Mouse (Mus musculus): ENCODE results near the gene Gm38655. TPM values are rescaled to one million over a fixed set of nuclear protein-coding genes. Genes with fewer than 3 reads are reported as not detected.
A peak's percentile ranks its signal among the peaks of the same experiment; 100 is the strongest.

Gene Gm38655
- polyA plus RNA-seq, 1 experiment from 2014 or later: not detected

- peaks cover 52% of the 10 kb centered on the region for H3K36me3 ChIP-seq (replicated peaks)
- WGBS: 95% methylated on average over 4 of the region's 4 CpGs
- no peak for ATAC-seq (replicated peaks)
Observed at GRCm38 (mm10) chr17:25210006-25210405, 34.7 kb upstream of the Gm38655 start.

GRCm38 (mm10) chr17:25202401-25202800, 27.1 kb upstream of the Gm38655 start:
- ATAC-seq (replicated peaks): no peak
- WGBS: 90% methylated on average over 4 of the region's 4 CpGs
- no peaks in the 10 kb centered on the region for H3K27me3 ChIP-seq (replicated peaks)
- no peak overlapping the region for H3K4me2 ChIP-seq
- no peak overlapping the region for H3K9ac ChIP-seq
- no peaks in the 10 kb centered on the region for H3K4me1 ChIP-seq
- no peaks in the 10 kb centered on the region for H3K9me3 ChIP-seq
- H3K4me3 ChIP-seq: no peak overlapping the region
- H3K36me3 ChIP-seq (replicated peaks): peaks cover 43% of the 10 kb centered on the region
- no peak overlapping the region for H3K27ac ChIP-seq

More at GRCm38 (mm10) chr17:25210006-25210405, 34.7 kb upstream of the Gm38655 start:
- Histone ChIP-seq H3K4me2 (no peak overlapping the region), H3K27ac (no peak overlapping the region), H3K9ac (no peak overlapping the region), H3K4me3 (no peak overlapping the region), H3K27me3 (replicated peaks) (no peaks in the 10 kb centered on the region), H3K9me3 (no peaks in the 10 kb centered on the region), H3K4me1 (no peaks in the 10 kb centered on the region)

GRCm38 (mm10) chr17:25189091-25189490, 13.8 kb upstream of the Gm38655 start:
- peak overlapping the region; percentile 77 for H3K4me3 ChIP-seq
- peak overlapping the region; percentile 95 for H3K4me2 ChIP-seq
- peaks cover 38% of the 10 kb centered on the region for H3K4me1 ChIP-seq
- H3K27me3 ChIP-seq (replicated peaks): no peaks in the 10 kb centered on the region
- WGBS: 4% methylated on average over 16 of the region's 16 CpGs
- no peak for ATAC-seq (replicated peaks)
- 0 out of 2 replicates have a peak, but pooled peaks cover 10% of the 10 kb centered on the region for H3K36me3 ChIP-seq (replicated peaks)
- H3K9me3 ChIP-seq: no peaks in the 10 kb centered on the region
- H3K27ac ChIP-seq: no peak overlapping the region
- peak overlapping the region; percentile 72 for H3K9ac ChIP-seq

- under 1% methylated on average over 80 of the region's 104 CpGs for WGBS
- peak; percentile 41; the same call in 1 of the 2 replicates for ATAC-seq (replicated peaks)
Observed at GRCm38 (mm10) chr17:25188150-25189031, 13.1 kb upstream of the Gm38655 start, which contains the start of gene Unkl. Unkl (plus strand) TSS chr17:25188397.

GRCm38 (mm10) chr17:25187784-25188149, 12.5 kb upstream of the Gm38655 start:
- Histone ChIP-seq H3K27me3 (replicated peaks) (no peaks in the 10 kb centered on the region), H3K4me3 (peak overlapping the region; percentile 77), H3K27ac (peak overlapping the region; percentile 80), H3K4me2 (peak overlapping the region; percentile 95), H3K36me3 (replicated peaks) (0 out of 2 replicates have a peak, but pooled peaks cover 5% of the 10 kb centered on the region), H3K9ac (peak overlapping the region; percentile 72), H3K4me1 (peaks cover 47% of the 10 kb centered on the region), H3K9me3 (no peaks in the 10 kb centered on the region)
- 5% methylated on average over 11 of the region's 11 CpGs for WGBS
- no peak for ATAC-seq (replicated peaks)

More at GRCm38 (mm10) chr17:25188150-25189031, 13.1 kb upstream of the Gm38655 start, which contains the start of gene Unkl:
- Histone ChIP-seq H3K9ac (peak within 1 kb of the TSS; percentile 72), H3K36me3 (replicated peaks) (0 out of 2 replicates have a peak, but pooled peaks cover 6% of the 10 kb centered on the region), H3K4me2 (peak within 1 kb of the TSS; percentile 95), H3K4me1 (peaks cover 43% of the 10 kb centered on the region), H3K9me3 (no peaks in the 10 kb centered on the region), H3K4me3 (peak within 1 kb of the TSS; percentile 77), H3K27me3 (replicated peaks) (no peaks in the 10 kb centered on the region), H3K27ac (peak within 1 kb of the TSS; percentile 80)

GRCm38 (mm10) chr17:25184961-25185360, 9.7 kb upstream of the Gm38655 start:
- Histone ChIP-seq H3K27me3 (replicated peaks) (no peaks in the 10 kb centered on the region), H3K9me3 (no peaks in the 10 kb centered on the region), H3K4me1 (peaks cover 40% of the 10 kb centered on the region), H3K4me2 (peak overlapping the region; percentile 100), H3K4me3 (peak overlapping the region; percentile 93), H3K36me3 (replicated peaks) (no peaks in the 10 kb centered on the region), H3K27ac (peak overlapping the region; percentile 72), H3K9ac (peak overlapping the region; percentile 75)
- 9% methylated on average over 17 of the region's 17 CpGs for WGBS
- ATAC-seq (replicated peaks): peak; percentile 46

- WGBS: under 1% methylated on average over 50 of the region's 50 CpGs
- peak; percentile 84 for ATAC-seq (replicated peaks)
Observed at GRCm38 (mm10) chr17:25184129-25184691, 8.9 kb upstream of the Gm38655 start, which contains the start of gene BC003965. BC003965 (plus strand) TSS chr17:25184554.

GRCm38 (mm10) chr17:25183232-25183631, 8.0 kb upstream of the Gm38655 start:
- Histone ChIP-seq H3K36me3 (replicated peaks) (no peaks in the 10 kb centered on the region), H3K9me3 (no peaks in the 10 kb centered on the region), H3K4me1 (peaks cover 29% of the 10 kb centered on the region), H3K27ac (0 out of 2 replicates have a peak overlapping the region, but pooled peaks have one; percentile 93), H3K9ac (no peak overlapping the region), H3K4me2 (peak overlapping the region; percentile 100), H3K27me3 (replicated peaks) (no peaks in the 10 kb centered on the region), H3K4me3 (peak overlapping the region; percentile 93; the same call in 1 of the 2 replicates)
- no peak for ATAC-seq (replicated peaks)

More at GRCm38 (mm10) chr17:25184129-25184691, 8.9 kb upstream of the Gm38655 start, which contains the start of gene BC003965:
- peak within 1 kb of the TSS; percentile 100 for H3K4me2 ChIP-seq
- H3K27me3 ChIP-seq (replicated peaks): no peaks in the 10 kb centered on the region
- H3K9ac ChIP-seq: peak within 1 kb of the TSS; percentile 75
- H3K4me3 ChIP-seq: peak within 1 kb of the TSS; percentile 93
- H3K36me3 ChIP-seq (replicated peaks): no peaks in the 10 kb centered on the region
- H3K27ac ChIP-seq: peak within 1 kb of the TSS; percentile 93
- peaks cover 33% of the 10 kb centered on the region for H3K4me1 ChIP-seq
- H3K9me3 ChIP-seq: no peaks in the 10 kb centered on the region

GRCm38 (mm10) chr17:25172558-25172957, 2.7 kb downstream of the Gm38655 start:
- Histone ChIP-seq H3K36me3 (replicated peaks) (no peaks in the 10 kb centered on the region), H3K27me3 (replicated peaks) (no peaks in the 10 kb centered on the region), H3K4me1 (no peaks in the 10 kb centered on the region), H3K27ac (no peak overlapping the region), H3K4me2 (no peak overlapping the region), H3K4me3 (no peak overlapping the region), H3K9ac (no peak overlapping the region), H3K9me3 (no peaks in the 10 kb centered on the region)
- ATAC-seq (replicated peaks): no peak
- 92% methylated on average over 3 of the region's 3 CpGs for WGBS

- Histone ChIP-seq H3K27ac (no peak overlapping the region), H3K9ac (no peak overlapping the region), H3K9me3 (no peaks in the 10 kb centered on the region), H3K4me3 (no peak overlapping the region), H3K36me3 (replicated peaks) (no peaks in the 10 kb centered on the region), H3K27me3 (replicated peaks) (no peaks in the 10 kb centered on the region), H3K4me2 (no peak overlapping the region), H3K4me1 (no peaks in the 10 kb centered on the region)
- no peak for ATAC-seq (replicated peaks)
- WGBS: 93% methylated on average over 2 of the region's 2 CpGs
Observed at GRCm38 (mm10) chr17:25169706-25170105, 5.6 kb downstream of the Gm38655 start.

- no peak overlapping the region for H3K27ac ChIP-seq
- H3K27me3 ChIP-seq (replicated peaks): no peaks in the 10 kb centered on the region
- H3K36me3 ChIP-seq (replicated peaks): 0 out of 2 replicates have a peak, but pooled peaks cover 2% of the 10 kb centered on the region
- ATAC-seq (replicated peaks): no peak
- H3K9ac ChIP-seq: no peak overlapping the region
- 78% methylated on average over 6 of the region's 6 CpGs for WGBS
- no peak overlapping the region for H3K4me3 ChIP-seq
- H3K4me2 ChIP-seq: no peak overlapping the region
- H3K9me3 ChIP-seq: no peaks in the 10 kb centered on the region
- no peaks in the 10 kb centered on the region for H3K4me1 ChIP-seq
Observed at GRCm38 (mm10) chr17:25165970-25166671, 9.2 kb downstream of the Gm38655 start.

- ATAC-seq (replicated peaks): no peak
- Histone ChIP-seq H3K9ac (no peak overlapping the region), H3K4me3 (no peak overlapping the region), H3K4me1 (no peaks in the 10 kb centered on the region), H3K36me3 (replicated peaks) (peaks cover 13% of the 10 kb centered on the region), H3K27ac (no peak overlapping the region), H3K9me3 (no peaks in the 10 kb centered on the region), H3K4me2 (no peak overlapping the region), H3K27me3 (replicated peaks) (no peaks in the 10 kb centered on the region)
- 86% methylated on average over 3 of the region's 3 CpGs for WGBS
Observed at GRCm38 (mm10) chr17:25164770-25165169, 10.5 kb downstream of the Gm38655 start.

All from midbrain, embryonic 15.5 days (tissue).